Mouse (Mus musculus) heart, adult 2 months (tissue): ENCODE measurements around the gene Igsf9.

Source experiments
- CTCF ChIP-seq: fragments of 200-600 bp; IDR thresholded peaks from 2 replicates; pipeline ENCODE4 v1.8.1; 2022; ENCODE audit warnings: antibody characterized with exemption, mild to moderate bottlenecking, moderate library complexity
- EP300 ChIP-seq: fragments of 200-500 bp; IDR thresholded peaks from 2 replicates; pipeline ENCODE4 v1.6.1; 2011; ENCODE audit warnings: low read depth, low read length, control low read depth; ENCODE audit not compliant: insufficient read depth
- POLR2A ChIP-seq: fragments of 200-500 bp; IDR thresholded peaks from 2 replicates; pipeline ENCODE4 v1.6.1; 2011; ENCODE audit warnings: mild to moderate bottlenecking, low read depth, low read length, control low read depth; ENCODE audit not compliant: insufficient read depth

GRCm38 (mm10) chr1:172436785-172437184 is 44.8 kb upstream of the Igsf9 start:
- no peak for TF ChIP-seq POLR2A
- TF ChIP-seq CTCF, result no peak
- no peak for TF ChIP-seq EP300
